Mouse (Mus musculus) kidney, adult 2 months (tissue): ENCODE data around the gene Kdm5a.

Source experiments
- CTCF ChIP-seq: fragments of 200-500 bp; conservative IDR thresholded peaks from 2 replicates; pipeline ENCODE4 v1.5.1; 2011; ENCODE audit warnings: low read depth, mild to moderate bottlenecking, control low read depth, low read length, moderate library complexity, mixed read lengths; ENCODE audit not compliant: insufficient read depth, insufficient read length
- POLR2A ChIP-seq: fragments of 200-500 bp; IDR thresholded peaks from one replicate; pipeline ENCODE4 v1.6.1; 2011; ENCODE audit warnings: low read depth, low read length, control low read depth

- no peak for TF ChIP-seq POLR2A
- no peak for TF ChIP-seq CTCF
These were observed 128.8 kb downstream of the Kdm5a start for GRCm38 (mm10) chr6:120492499-120493373.
